Mouse (Mus musculus) brown adipose tissue, adult 24 weeks (tissue): ENCODE results near the gene Olfr530. TPM values are rescaled to one million over a fixed set of nuclear protein-coding genes. Genes with fewer than 3 reads are reported as not detected.

Experiments used
- H3K27ac ChIP-seq: fragments of 200-500 bp; replicated peaks from 2 replicates; pipeline ENCODE4 v1.5.1; 2012; ENCODE audit warnings: low read depth, mild to moderate bottlenecking, low read length
- H3K4me1 ChIP-seq: fragments of 200-500 bp; 2 replicates; pipeline ENCODE4 v1.6.1; 2012; ENCODE audit warnings: low read length, mixed read lengths; ENCODE audit not compliant: control insufficient read depth, insufficient read depth, insufficient read length
- H3K4me3 ChIP-seq: fragments of 200-500 bp; 2 replicates; pipeline ENCODE4 v1.5.1; 2012; ENCODE audit warnings: low read depth, mild to moderate bottlenecking, low read length, moderate library complexity; ENCODE audit not compliant: insufficient read depth
- polyA plus RNA-seq: library from polyadenylated mRNA; stranded (reverse); fragments of >200 nt; gene quantifications from 2 replicates; pipeline ENCODE4 v1.2.4, GENCODE M21; 2012; ENCODE audit not compliant: missing spikeins, insufficient read depth, insufficient read length

Olfr530 gene
- polyA plus RNA-seq, result not detected in 2 replicates

DNA sequence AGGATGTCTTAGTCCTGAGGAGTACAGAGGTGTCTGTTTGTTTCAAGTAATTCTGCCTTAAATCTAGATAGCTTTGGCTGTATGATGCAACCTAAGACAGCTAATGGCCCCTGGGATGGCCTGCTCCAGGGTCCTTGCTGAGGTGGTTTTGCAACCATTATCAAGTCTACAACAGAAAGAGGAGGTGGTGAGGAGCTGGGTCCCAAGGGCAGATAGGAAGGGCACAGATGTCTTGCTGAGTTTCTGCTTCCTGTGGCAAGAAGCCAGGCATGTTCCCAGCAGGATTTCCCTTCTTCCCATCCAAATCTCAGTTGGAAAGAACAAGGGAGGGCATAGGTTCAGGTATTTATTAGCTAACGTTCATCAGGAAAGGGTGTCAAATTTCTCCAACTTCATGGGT is at the start of gene Olfr530:
TSS of gene Olfr530 (minus strand) at position 101 of the 400 bp plus-strand sequence.
- Histone ChIP-seq H3K27ac (no peak within 1 kb of the TSS), H3K4me1 (no peaks in the 10 kb centered on the region), H3K4me3 (no peak within 1 kb of the TSS)

DNA sequence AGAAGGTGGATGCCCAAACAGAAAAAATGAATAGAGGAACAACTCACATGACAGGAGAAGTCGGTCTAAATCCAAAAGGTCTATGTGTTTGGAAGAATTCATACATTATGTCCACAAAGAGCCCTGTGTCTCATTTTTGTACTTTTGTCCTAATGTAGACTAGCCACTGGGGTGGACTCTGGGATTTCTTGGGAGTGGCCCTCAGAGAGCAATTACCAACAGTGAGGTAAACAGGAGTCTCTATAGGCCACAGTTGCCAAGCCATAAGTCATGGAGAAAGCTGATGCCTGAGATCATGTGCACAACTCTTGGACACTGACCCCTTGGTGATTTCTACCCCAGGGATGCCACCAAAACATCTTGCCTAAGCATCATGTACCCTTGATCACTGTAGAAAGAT is 45.4 kb upstream of the Olfr530 start, which contains the start of gene Olfr532:
TSS of gene Olfr532 (minus strand) at position 101 of the 400 bp plus-strand sequence.
- H3K4me1 ChIP-seq, result no peaks in the 10 kb centered on the region
- no peak within 1 kb of the TSS for H3K27ac ChIP-seq
- H3K4me3 ChIP-seq, result no peak within 1 kb of the TSS

DNA sequence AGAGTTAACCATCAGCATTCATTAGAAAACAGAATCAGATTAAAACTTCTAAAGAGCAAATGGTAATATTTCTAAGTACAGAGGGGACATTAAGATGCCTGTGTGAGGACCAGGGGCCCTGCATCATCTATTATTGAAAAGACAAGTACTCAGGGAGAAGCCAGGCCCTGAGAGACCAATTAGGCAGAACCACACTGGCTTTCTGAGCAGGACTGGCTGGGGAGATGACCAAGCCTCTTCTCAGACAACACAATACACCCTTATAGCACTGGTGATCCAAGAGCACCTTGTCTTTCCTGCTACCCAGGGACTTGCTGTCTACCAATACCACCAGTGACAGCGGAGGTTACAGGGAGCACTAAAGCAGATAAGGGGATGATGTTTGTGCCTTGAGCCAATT is 26.7 kb upstream of the Olfr530 start, which contains the start of gene Olfr531:
TSS of gene Olfr531 (minus strand) at position 101 of the 400 bp plus-strand sequence.
- Histone ChIP-seq H3K4me3 (no peak within 1 kb of the TSS), H3K4me1 (no peaks in the 10 kb centered on the region), H3K27ac (no peak within 1 kb of the TSS)

DNA sequence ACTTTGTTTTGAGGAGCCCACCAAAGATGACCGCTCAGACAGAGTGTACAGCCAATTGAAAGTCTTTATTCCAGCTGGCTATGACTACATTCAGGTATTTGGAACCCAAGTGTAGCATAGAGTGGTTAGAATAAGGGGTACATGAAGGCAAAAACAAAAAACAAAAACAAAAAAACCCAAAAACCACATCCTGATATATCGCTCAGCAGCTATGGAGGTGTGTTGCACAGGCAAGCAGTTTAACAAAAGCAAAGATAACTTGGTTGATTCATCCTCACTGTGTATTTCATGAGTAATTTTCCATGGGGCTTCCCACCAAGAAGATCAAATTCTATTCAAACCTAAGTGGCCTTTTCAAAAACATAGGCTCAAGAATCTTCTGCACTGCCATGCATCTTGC is 780 bp upstream of the Olfr530 start:
- H3K27ac ChIP-seq, result no peak overlapping the region
- H3K4me3 ChIP-seq, result no peak overlapping the region
- H3K4me1 ChIP-seq, result no peaks in the 10 kb centered on the region

DNA sequence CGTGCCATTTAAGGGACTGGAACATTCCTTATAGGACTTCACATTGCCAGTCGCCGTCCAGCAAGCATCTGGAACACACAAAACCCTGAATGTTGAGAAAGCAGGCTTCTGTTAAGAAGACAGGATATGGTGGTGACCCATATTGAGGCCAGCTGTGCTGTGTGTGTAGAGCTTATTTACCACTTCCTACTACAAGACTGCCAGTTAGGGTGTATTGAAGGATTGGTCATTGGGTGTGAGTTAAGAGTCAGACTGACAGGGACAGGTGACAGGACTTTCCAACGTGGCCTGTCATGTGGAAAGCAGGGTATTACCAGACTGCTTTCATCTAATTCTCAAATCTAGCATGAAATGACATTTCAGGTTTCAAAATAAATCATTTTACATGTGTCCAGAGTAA is 1.8 kb downstream of the Olfr530 start:
- Histone ChIP-seq H3K4me3 (no peak overlapping the region), H3K27ac (no peak overlapping the region), H3K4me1 (no peaks in the 10 kb centered on the region)

DNA sequence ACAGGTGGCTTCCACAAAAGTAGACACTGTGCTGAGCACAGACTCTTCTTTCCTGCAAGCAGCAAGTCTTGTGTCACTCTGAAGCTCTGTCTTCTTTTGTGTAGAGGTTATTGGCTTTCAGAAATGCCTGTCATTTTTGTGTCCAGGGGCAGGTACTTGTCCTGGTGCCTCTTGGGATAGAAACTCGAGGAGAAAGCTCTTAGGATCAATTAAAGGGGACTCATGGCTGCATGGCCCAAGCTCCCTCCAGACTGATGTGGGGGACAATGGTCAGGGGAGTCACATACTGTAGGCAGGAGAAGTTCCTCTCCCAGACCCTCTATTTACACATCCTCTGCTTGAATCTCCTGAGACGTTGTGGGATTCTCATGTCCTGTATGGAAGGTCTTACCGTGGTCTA is 14.6 kb downstream of the Olfr530 start, which contains the start of gene Olfr60:
TSS of gene Olfr60 (minus strand) at position 101 of the 400 bp plus-strand sequence.
- Histone ChIP-seq H3K4me1 (no peaks in the 10 kb centered on the region), H3K27ac (no peak within 1 kb of the TSS), H3K4me3 (no peak within 1 kb of the TSS)

DNA sequence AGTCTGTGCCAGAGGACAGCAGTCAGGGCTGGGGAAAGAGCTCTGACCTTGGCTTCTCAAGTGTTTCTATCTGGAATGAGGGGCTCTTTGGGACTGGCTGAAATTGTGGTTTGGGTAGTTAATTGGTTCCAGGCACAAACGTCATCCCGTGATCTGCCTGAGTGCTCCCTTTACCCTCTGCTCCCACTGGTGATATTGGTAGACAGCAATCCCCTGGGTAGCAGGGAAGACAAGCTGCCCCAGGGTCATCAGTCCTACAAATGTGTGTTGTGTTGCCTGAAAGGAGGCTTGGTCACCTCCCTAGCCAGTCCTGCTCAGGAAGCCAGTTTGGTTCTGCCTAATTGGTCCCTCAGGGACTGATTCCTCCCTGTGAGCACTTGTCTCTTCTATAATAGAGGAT is 42.4 kb downstream of the Olfr530 start, which contains the start of gene Olfr527:
TSS of gene Olfr527 (plus strand) at position 301 of the 400 bp plus-strand sequence.
- H3K27ac ChIP-seq, result no peak within 1 kb of the TSS
- H3K4me1 ChIP-seq, result no peaks in the 10 kb centered on the region
- no peak within 1 kb of the TSS for H3K4me3 ChIP-seq

DNA sequence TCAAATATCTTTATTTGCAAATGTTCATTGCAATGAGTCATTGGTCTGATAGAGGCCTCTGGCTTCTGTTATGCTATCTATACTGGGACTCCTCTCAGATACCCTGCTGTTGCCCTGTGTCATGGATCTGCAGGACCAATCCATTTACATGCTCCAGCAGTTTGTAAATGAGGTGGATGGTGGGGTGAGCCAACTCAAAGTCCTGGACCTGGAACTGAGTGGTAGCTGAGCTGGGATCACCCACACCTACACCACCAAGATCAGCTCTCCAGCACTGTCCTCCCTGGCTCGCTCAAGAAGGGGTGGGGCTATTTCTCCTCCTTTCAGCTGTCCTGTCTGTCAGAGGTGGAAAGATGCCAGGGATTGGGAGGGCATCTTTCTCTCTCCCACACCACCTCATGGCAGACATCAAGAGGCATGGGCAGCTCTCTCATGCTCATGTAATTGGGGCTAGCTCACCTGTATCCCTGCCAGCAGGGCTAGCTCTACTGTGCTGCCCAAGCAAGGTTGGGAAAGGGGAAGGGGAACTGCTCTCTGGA is 46.3 kb downstream of the Olfr530 start:
- H3K4me3 ChIP-seq, result no peak overlapping the region
- H3K4me1 ChIP-seq, result no peaks in the 10 kb centered on the region
- H3K27ac ChIP-seq, result no peak overlapping the region

Other genes with a start within 250 kb of the Olfr530 start
- 49.2 and 54.7 TPM in 2 replicates for gene Mtg1, start 238.8 kb downstream of the Olfr530 start, polyA plus RNA-seq
- not detected in 2 replicates for gene Sprn, start 221.5 kb downstream of the Olfr530 start, polyA plus RNA-seq
- gene Olfr522, start 211.6 kb downstream of the Olfr530 start, polyA plus RNA-seq, result not detected in 2 replicates
- not detected in 2 replicates for gene Olfr523, start 203.1 kb downstream of the Olfr530 start, polyA plus RNA-seq
- not detected in 2 replicates for gene Olfr524, start 170.4 kb downstream of the Olfr530 start, polyA plus RNA-seq
- not detected in 2 replicates for gene Cd163l1, start 158.1 kb downstream of the Olfr530 start, polyA plus RNA-seq
- not detected in 2 replicates for gene 5830411N06Rik, start 129.0 kb downstream of the Olfr530 start, polyA plus RNA-seq
- not detected in 2 replicates for gene Olfr525, start 55.5 kb downstream of the Olfr530 start, polyA plus RNA-seq
- not detected in 2 replicates for gene Olfr527, start 42.3 kb downstream of the Olfr530 start, polyA plus RNA-seq
- gene Olfr60, start 14.7 kb downstream of the Olfr530 start, polyA plus RNA-seq, result not detected in 2 replicates
- gene Olfr531, start 26.6 kb upstream of the Olfr530 start, polyA plus RNA-seq, result not detected in 2 replicates
- gene Olfr532, start 45.3 kb upstream of the Olfr530 start, polyA plus RNA-seq, result not detected in 2 replicates
- gene Olfr533, start 87.0 kb upstream of the Olfr530 start, polyA plus RNA-seq, result not detected in 2 replicates
- not detected in 2 replicates for gene Olfr535, start 107.9 kb upstream of the Olfr530 start, polyA plus RNA-seq
- not detected in 2 replicates for gene Olfr536, start 131.1 kb upstream of the Olfr530 start, polyA plus RNA-seq
- not detected in 2 replicates for gene Olfr538, start 191.6 kb upstream of the Olfr530 start, polyA plus RNA-seq
- gene Olfr46, start 224.9 kb upstream of the Olfr530 start, polyA plus RNA-seq, result not detected in 2 replicates